Mouse (Mus musculus) left cerebral cortex, adult 9 months (tissue): ENCODE data around the gene Glis3.

ENCODE experiments used
- DNase-seq, 2 experiments: peaks; one replicate each; pipeline ENCODE4 v3.0.0; 2022; ENCODE audit warnings: low spot score in 2 of 2

Glis3 gene

DNA sequence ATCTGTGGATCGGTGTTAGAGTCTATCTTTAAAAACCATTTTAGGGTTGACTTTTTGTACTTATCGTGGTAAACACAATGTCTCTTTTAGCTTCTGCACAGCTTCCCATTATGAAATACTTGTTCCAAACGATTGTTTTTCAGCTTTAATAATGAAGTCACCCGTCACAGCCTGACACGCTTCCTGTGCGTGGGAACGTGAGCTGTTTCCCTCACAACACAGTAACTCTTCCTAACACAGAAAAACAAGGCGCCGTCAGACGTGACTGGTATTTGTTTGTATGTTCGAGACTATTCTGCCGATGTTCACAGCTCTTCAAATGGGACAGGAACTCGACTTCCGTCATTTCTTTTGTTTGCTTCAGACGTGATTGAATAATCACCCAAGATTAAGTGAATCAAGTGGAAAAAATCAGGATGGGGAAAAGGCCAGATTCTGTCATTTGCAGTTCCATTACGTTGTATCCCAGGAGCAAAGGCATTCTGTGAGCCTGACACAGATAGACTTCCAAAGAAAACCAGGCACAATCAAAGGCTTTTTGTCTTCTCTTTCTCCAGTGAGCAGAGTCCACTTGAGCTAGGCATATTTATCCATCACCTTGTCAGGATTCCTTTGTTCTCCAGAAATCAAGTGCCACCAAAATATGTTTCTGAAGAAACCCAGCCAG lies 351.3 kb downstream of the Glis3 start:
- DNase-seq, result no peak

GRCm38 (mm10) chr19:28327536-28327935 lies 352.3 kb downstream of the Glis3 start:
- DNase-seq, result no peak

GRCm38 (mm10) chr19:28306036-28306435 lies 373.8 kb downstream of the Glis3 start:
- no peak for DNase-seq

DNA sequence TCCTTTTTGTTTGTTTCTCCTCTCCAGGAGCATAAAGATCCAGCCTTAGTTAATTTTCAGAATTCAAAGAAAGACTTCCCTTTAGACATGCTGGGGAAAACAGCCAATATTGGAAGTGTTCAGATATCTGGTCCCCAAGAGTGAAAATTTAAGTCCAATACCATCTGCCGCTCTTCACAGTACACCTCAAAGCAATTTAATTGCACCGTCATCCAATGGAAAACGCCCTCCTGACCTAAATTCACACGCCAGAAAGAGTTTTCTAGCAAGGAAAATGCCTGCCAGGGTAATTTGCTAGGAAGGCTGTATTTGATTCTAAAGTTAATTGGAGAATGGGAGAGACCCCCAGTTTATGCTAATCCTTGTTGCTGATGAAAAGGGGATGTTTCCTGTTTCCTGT lies 374.4 kb downstream of the Glis3 start:
- DNase-seq, result no peak

- DNase-seq, result no peak
Measured at GRCm38 (mm10) chr19:28302831-28303242, 377.0 kb downstream of the Glis3 start.

- DNase-seq, result no peak
Measured at GRCm38 (mm10) chr19:28300226-28300625, 379.7 kb downstream of the Glis3 start.

DNA sequence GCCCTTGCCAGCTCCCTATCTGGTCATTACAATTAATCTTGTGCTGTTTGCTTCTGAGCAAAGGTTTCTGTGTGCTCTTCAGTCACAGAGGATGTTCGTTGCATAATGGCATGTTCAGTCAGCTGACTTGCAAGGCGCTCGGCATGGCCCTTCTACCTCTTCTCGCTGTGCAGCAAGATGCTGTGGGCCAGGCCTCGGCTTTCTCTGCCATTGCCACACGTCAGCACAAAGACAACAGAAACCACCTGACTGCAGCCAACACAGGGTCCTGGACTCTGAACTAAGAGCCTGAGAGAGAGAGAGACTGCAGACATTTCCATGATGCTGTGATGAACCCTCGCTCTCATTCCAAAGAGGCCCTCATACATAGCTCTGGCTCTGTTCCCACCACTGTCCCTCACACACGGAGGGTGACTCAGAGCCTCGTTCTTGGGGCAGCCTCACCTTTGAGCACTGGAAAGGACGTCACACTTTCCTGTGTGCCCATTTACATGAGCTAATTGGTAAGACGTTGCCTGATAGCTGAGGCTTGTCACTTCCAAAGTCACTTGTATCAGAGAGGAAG lies 380.6 kb downstream of the Glis3 start:
- DNase-seq, result no peak

- peak in 1 of 2 experiments; percentile 32 for DNase-seq
Measured at GRCm38 (mm10) chr19:28298669-28299068, 381.2 kb downstream of the Glis3 start.

DNA sequence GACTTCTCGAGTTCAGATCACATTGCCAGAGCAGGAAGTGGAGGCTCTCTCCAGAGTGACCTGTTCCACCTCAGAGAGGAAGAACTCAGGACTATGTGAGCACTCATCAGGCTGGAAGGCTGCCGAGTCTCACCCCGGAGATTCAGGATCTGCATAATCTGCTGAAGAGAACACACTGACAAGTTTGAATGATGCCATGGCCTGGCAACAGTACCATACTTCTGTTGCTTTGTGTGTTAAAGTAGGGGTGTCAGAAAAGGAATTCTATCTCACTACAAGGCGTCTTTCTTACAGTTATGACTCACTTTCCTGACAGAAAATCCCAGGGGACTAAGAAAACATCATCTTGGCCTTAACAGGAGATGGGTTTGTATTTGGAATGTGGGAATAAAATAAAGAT lies 388.3 kb downstream of the Glis3 start:
- DNase-seq, result no peak

DNA sequence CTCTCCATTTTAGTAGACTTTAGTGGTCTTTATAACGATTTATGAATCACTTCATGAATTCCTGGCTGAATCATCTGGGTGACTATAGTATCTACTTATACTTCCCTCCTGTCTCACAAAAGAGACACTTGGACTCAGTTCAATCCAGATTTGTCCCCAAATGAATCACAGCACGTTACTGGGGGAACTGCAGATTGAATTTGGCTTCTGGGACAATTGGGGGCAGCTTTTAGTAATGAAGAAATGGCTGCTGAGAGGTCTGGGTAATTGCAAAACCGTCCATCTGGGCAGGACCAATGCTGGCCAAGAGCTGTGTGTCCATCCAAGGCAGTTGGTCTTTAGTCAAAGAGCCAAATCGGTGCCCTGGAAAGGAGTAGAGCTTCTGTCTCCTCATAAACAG lies 390.4 kb downstream of the Glis3 start:
- DNase-seq, result no peak

DNA sequence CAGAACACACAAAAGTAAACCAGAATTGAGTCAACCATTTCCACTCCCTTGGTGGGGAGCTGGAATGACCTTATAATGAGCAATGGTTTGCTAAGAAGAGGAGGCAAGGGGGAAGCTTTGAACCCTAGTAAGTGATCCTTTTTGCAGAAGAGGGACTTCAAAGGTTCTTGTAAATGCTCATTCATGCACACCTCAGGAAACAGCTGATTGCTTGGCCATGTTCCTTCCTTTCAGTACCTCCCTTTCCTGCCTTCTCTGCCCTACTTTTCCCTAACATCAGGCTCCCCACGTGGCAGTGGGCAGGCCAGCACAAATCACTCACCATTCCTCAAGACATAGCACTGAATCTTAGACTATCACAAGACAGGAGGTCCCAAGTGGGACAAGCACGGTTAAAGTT lies 392.4 kb downstream of the Glis3 start:
- no peak for DNase-seq

DNA sequence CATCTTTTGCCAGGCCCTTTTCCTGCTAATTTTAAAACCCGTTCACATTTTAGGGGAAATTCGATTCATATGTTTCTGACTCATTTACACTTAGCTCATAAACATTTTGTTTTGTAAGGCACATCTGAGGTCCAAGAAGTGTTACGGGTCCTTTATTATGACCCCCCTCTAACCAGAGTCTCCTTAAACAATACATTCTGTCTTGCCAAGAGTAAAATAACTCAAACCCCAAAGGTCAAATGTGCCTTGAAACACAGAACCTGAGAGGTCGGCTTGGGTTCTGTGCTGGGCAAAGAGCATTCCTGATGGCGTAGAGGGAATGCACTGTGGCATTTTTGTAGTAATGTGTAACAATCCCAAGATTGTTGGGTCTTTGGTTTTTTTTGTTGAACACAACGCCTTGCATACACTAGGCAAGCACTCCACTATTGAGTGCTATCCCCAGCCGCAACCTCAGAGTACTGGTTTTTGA lies 395.7 kb downstream of the Glis3 start:
- DNase-seq, result no peak

DNA sequence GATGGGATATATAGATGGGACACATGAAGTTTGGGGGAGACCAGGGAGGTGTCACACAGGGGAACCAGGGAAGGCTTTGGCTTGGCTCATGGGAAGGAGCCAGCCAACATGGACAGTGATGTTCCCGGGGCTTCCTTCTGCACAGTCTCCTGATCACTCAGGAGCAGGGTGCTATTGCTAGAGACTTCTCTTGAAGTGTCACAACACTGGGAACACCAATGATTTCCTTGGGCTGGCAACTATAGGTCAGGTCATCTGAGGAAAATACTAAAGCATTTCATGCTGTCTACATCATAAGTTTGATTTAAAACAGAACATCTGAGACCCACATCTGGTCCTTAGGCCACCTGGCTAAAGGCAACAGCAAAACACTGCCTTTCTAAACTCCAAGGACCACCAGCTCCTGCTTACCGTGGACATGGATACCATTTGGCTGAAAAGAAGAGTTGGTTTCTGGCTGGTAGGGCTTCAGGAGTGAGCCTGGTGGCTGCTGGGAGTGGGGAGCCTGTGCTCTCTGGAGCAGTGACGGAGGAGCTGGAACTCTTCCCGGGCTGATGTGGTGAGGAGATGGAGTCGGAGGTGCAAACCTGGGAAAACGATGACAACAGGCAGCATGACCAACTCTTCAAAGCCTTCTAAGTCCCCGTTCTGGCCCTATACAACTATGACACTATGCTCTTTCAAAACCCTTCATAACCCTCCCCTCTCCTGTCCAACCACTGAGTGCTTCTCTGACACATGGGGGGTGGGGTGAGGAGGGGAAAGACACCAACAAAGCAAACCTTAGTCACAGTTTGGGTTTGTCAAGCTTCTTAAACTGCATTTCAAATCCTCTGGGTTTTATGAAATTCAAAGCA lies 396.4 kb downstream of the Glis3 start:
- no peak for DNase-seq

GRCm38 (mm10) chr19:28281405-28281804 lies 398.5 kb downstream of the Glis3 start:
- no peak for DNase-seq

DNA sequence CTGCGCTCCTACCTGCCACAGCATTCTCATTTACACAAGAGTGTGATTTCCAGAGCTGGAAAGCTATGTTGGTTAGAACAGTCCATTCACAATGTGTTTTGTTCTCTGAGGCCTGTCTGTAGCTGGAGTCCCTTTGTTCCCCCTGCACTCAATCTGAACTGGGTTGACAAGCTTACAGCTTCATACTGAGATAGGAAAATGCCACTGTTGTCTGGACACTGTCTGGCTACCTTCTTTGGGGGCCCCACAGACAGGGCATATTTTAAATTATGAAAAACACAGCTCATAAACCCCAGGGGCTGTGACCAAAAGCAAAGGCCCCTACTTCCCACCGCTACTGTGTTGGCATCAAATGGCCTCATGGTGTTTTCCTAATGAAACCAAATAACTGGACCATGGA lies 402.8 kb downstream of the Glis3 start:
- no peak for DNase-seq

DNA sequence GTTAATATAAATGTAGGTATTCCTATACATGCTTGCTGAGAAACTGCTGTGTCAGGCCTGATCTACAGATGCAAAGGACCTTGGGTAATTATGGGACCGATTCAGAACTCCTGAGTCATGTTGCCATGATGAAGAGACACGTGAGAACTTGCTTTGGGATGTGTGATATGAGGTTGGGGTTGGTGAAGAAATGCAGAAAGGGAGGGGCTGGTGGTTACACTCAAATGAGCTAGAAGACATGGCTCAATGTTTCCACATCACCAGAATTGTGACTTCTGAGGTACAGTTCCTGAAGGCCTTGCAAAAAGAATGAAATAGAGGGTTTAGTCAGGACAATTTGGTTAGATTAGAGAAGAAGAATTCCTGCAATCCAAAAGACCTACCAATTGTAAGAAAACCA lies 405.4 kb downstream of the Glis3 start:
- DNase-seq, result no peak

- DNase-seq, result no peak
Measured at GRCm38 (mm10) chr19:28273946-28274345, 405.9 kb downstream of the Glis3 start.

- no peak for DNase-seq
Measured at GRCm38 (mm10) chr19:28266850-28267249, 413.0 kb downstream of the Glis3 start.

DNA sequence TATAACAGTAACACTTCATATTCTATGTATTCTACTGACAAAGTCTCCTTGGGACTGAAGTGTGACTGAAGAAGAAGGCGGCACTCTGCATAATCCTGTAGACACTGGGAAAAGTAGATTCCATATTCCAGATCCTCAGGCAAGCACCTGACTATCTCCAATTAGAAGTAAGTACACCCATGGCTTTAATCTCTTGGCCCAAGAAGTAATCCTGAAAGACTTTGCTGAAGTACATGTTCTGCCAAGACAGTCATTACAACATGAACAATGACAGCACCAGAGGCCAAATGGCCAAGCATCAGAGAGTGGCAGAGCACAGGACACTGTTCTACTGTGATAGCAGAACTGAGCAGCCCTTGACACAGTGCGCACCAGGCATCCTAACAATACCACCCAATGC lies 414.1 kb downstream of the Glis3 start:
- DNase-seq, result no peak

- DNase-seq, result no peak
Measured at GRCm38 (mm10) chr19:28258907-28259675, 420.8 kb downstream of the Glis3 start.

- DNase-seq, result no peak
Measured at GRCm38 (mm10) chr19:28258480-28258879, 421.4 kb downstream of the Glis3 start.

DNA sequence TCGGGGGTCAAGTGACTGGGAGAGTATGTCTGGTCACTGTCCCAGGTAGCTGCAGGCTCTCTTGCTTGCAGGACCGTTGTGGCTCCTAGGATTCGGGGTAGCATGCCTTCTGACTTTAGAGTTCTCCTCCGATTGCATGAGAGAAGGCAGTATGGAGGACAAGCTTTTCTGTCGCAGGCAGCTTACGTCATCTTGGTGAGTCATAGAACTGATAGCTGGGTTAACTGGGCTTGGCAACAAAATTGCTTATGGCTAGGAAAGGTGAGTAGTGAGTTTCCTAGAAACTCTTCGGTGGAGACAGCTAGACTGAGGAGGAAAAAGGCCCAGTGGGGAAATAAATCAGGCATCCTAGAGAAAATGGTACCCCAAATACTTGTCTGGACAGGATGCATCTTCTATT lies 432.5 kb downstream of the Glis3 start:
- DNase-seq, result no peak
